Mouse (Mus musculus) stomach, embryonic 15.5 days (tissue): ENCODE data around the gene Agtrap. TPM values are rescaled to one million over a fixed set of nuclear protein-coding genes. Genes with fewer than 3 reads are reported as not detected.
A peak's percentile ranks its signal among the peaks of the same experiment; 100 is the strongest.
"Not testable (repeated sequence)": the region's sequence is repeated elsewhere in the genome, so short reads cannot be mapped to it uniquely, and the experiment has no call there.

Source experiments
- ATAC-seq: fragments of 200-750 bp; cut with Nextera tagmentation; 2 replicates; pipeline ENCODE4 v1.8.0; 2017; ENCODE audit warnings: low read depth, moderate number of reproducible peaks, moderate TSS enrichment; ENCODE audit not compliant: insufficient read depth, low FRiP score
- H3K27ac ChIP-seq: fragments of 300-500 bp; sonication (generic); 2 replicates; pipeline ENCODE4 v1.5.1; 2015; ENCODE audit warnings: mild to moderate bottlenecking, inconsistent platforms
- H3K27me3 ChIP-seq: fragments of 300-500 bp; sonication (generic); replicated peaks from 2 replicates; pipeline ENCODE4 v1.6.1; 2015; ENCODE audit warnings: inconsistent platforms
- H3K36me3 ChIP-seq: fragments of 300-500 bp; sonication (generic); 2 replicates; pipeline ENCODE4 v1.6.1; 2015; ENCODE audit warnings: inconsistent platforms
- H3K4me1 ChIP-seq: fragments of 300-500 bp; sonication (generic); 2 replicates; pipeline ENCODE4 v1.6.1; 2015; ENCODE audit warnings: inconsistent platforms
- H3K4me2 ChIP-seq: fragments of 300-500 bp; sonication (generic); 2 replicates; pipeline ENCODE4 v1.6.1; 2015; ENCODE audit warnings: mild to moderate bottlenecking, inconsistent platforms
- H3K4me3 ChIP-seq: fragments of 300-500 bp; sonication (generic); replicated peaks from 2 replicates; pipeline ENCODE4 v1.5.1; 2015; ENCODE audit warnings: inconsistent platforms
- H3K9ac ChIP-seq: fragments of 300-500 bp; sonication (generic); 2 replicates; pipeline ENCODE4 v1.6.1; 2015; ENCODE audit warnings: inconsistent platforms
- H3K9me3 ChIP-seq: fragments of 300-500 bp; sonication (generic); 2 replicates; pipeline ENCODE4 v1.6.1; 2016; ENCODE audit warnings: inconsistent platforms
- WGBS: fragments of 180-500 bp; shearing (Covaris S2); methylation state at CpG from one replicate; pipeline ENCODE4 v1.1.7; 2015; 5-methylcytosine and 5-hydroxymethylcytosine counted together
- polyA plus RNA-seq: library from polyadenylated mRNA; unstranded; fragments of >200 nt; fragmentation: Nextera tagmentation; extraction: Ambion mirVana; gene quantifications from 2 replicates; pipeline ENCODE4 v1.2.1, GENCODE M21; 2015

Gene Agtrap
- polyA plus RNA-seq, 1 experiment from 2014 or later = 14.1 TPM

DNA sequence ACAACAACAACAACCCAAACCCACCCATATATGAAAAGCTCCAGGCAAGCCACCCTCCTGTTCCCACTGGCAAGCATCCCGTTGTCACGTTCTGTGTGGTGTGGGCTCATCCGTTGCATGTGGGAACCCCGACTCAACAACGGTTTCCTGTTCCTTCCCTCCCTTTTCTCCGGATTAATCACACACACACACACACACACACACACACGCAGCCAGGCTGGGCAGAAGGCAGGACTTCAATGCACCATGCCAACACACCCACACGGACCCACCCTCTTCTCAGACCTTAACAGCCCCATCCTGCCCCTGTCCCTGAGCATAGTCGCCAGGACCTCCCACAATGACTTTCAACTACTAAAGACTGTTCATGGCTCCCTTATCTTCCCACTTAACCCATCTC is 32.7 kb upstream of the Agtrap start:
- ATAC-seq = no peak
- Histone ChIP-seq H3K4me3 (no peak overlapping the region), H3K27ac (no peak overlapping the region), H3K4me1 (peaks cover 2% of the 10 kb centered on the region; the same call in 1 of the 2 replicates), H3K9me3 (no peaks in the 10 kb centered on the region), H3K36me3 (no peaks in the 10 kb centered on the region), H3K9ac (no peak overlapping the region), H3K4me2 (no peak overlapping the region), H3K27me3 (no peaks in the 10 kb centered on the region)
- WGBS = 80% methylated on average over 9 of the region's 9 CpGs

DNA sequence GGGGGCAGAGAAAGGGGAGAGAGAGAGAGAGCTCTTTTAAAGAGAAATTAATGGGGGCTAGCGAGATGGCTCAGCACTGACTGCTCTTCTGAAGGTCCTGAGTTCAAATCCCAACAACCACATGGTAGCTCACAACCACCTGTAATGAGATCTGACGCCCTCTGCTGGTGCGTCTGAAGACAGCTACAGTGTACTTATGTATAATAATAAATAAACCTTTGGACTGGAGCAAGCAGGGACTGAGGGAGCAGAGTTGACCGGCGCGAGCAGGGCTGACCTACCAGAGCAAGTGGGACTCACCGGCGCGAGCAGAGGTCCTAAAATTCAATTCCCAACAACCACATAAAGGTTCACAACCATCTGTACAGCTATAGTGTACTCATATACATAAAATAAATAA is 31.7 kb upstream of the Agtrap start:
- not testable (repeated sequence) for H3K36me3 ChIP-seq, H3K9me3 ChIP-seq, H3K4me2 ChIP-seq, H3K4me1 ChIP-seq, H3K9ac ChIP-seq, H3K4me3 ChIP-seq, ATAC-seq, H3K27ac ChIP-seq, H3K27me3 ChIP-seq
- WGBS = 85% methylated on average over 9 of the region's 9 CpGs

DNA sequence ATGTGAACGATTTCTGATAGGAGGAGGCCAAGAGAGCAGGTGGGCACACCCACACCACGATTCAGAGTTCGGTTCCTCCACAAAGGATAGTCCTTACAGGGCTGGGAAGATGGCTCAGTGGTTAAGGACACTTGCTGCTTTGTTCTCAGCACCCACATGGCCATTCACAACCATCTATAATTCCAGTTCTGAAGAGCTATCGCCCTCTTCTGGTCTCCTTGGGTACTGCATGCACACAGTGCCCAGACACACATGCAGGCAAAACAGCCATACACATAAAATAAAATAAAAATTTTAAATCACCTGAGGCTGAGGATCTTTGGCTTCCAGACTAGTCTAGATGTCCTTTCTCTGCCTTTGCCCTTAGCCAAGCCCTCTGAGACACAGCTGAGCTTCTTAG is 29.6 kb upstream of the Agtrap start:
- Histone ChIP-seq H3K27ac (no peak overlapping the region), H3K27me3 (no peaks in the 10 kb centered on the region), H3K36me3 (no peaks in the 10 kb centered on the region), H3K9me3 (no peaks in the 10 kb centered on the region), H3K4me3 (no peak overlapping the region), H3K9ac (no peak overlapping the region), H3K4me1 (peaks cover 9% of the 10 kb centered on the region; the same call in 1 of the 2 replicates), H3K4me2 (no peak overlapping the region)
- 76% methylated on average over 4 of the region's 4 CpGs for WGBS
- ATAC-seq = no peak

DNA sequence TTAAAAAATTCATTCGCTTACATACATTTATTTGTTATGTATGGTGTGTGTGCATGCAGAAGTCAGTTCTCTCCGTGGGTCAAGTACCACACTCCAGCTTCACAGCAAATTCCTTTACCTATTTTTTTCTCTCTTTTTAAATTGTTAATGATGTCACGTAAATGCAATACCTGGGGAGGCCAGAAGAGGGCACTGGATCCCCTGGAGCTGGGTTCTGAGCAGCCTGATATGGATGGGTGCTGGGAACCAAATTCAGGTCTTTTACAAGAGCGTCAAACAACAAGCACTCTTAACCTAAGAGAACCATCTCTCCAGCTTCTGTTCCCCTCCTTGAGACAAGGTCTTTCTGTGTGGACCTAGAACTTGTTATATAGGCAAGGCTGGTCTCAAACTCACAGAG is 28.8 kb upstream of the Agtrap start:
- 78% methylated on average over 4 of the region's 4 CpGs for WGBS
- Histone ChIP-seq H3K9ac (no peak overlapping the region), H3K4me1 (peaks cover 9% of the 10 kb centered on the region; the same call in 1 of the 2 replicates), H3K36me3 (no peaks in the 10 kb centered on the region), H3K27me3 (no peaks in the 10 kb centered on the region), H3K9me3 (no peaks in the 10 kb centered on the region), H3K27ac (no peak overlapping the region), H3K4me2 (no peak overlapping the region), H3K4me3 (no peak overlapping the region)
- ATAC-seq = no peak

DNA sequence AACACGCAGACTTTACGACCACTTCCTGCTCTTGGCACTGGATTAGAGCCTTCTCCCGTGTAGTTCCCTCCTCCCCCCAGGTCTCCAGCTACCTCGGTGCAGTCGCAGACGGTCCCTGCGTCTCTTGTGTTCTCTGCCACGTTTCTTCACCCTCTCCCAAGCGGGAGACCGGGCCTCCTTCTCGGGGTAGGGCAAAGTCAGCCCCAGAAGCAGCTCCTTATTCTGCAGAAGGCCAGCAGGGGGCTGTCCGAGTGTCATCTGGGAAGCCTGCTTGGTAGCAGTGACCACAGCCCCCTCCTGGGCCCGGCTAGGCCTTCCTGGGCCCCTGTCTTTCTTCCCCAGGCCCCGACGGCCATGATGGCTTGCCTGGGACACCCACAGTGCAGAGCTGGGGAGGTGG is 27.6 kb upstream of the Agtrap start:
- Histone ChIP-seq H3K4me1 (peaks cover 9% of the 10 kb centered on the region; the same call in 1 of the 2 replicates), H3K4me3 (no peak overlapping the region), H3K27me3 (no peaks in the 10 kb centered on the region), H3K36me3 (no peaks in the 10 kb centered on the region), H3K9ac (no peak overlapping the region), H3K9me3 (no peaks in the 10 kb centered on the region), H3K27ac (no peak overlapping the region), H3K4me2 (no peak overlapping the region)
- ATAC-seq = 0 out of 2 replicates have a peak, but pooled peaks have one; percentile 23
- WGBS = 6% methylated on average over 15 of the region's 15 CpGs

DNA sequence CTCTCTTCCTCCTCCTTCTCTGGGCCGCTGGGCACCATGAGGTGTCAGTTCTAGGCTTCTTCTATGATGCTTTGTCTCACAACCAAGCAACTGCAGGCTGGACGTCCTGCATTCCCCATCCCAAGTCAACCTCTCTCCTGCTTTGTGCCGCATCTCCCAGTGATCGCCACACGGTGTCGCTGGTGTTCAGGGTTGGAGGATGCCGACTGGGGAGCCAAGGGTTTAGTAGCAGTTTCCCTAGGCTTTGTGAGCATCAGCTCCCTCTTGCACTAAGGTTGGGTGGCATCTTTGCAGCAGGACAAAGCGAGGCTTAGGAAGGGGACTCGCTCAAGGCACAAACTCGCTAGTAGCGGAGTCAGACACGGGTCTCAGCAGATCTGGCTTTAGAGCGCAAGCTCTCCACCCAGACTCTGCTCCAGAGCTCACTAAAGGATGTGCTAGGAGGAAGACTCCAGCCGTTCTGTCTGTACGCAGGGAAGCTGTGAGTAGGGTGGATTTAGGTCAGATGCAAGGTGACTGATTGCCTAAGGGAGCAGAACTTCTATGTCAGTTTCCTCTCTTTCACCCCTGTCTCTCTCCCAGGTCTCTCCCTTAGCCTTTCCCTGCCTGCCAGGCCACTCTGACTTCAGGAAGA is 27.0 kb upstream of the Agtrap start:
- Histone ChIP-seq H3K36me3 (no peaks in the 10 kb centered on the region), H3K9me3 (no peaks in the 10 kb centered on the region), H3K4me3 (no peak overlapping the region), H3K9ac (no peak overlapping the region), H3K27me3 (no peaks in the 10 kb centered on the region), H3K4me1 (peaks cover 9% of the 10 kb centered on the region; the same call in 1 of the 2 replicates), H3K4me2 (0 out of 2 replicates have a peak overlapping the region, but pooled peaks have one; percentile 27), H3K27ac (no peak overlapping the region)
- 6% methylated on average over 15 of the region's 15 CpGs for WGBS
- ATAC-seq = peak; percentile 56

DNA sequence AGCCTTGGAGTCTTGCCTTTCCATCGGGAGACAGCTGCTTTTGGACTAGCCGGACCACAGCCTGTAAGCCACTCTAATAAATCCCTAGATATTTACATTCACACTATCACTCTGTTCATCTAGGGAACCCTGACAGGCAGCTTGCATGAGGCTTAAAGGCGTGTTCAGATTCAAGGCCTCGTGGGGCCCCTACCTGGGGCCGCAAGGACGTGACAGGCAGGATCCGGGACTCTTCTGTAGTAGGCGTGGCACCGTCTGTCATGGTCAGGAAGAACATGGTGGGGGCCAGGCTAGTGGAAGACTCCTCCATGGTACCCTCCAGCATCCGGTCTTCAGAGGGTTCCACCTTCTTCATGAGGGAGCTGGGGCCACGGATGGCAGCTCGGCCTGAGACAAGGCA is 24.7 kb upstream of the Agtrap start:
- Histone ChIP-seq H3K27me3 (no peaks in the 10 kb centered on the region), H3K36me3 (no peaks in the 10 kb centered on the region), H3K9me3 (no peaks in the 10 kb centered on the region), H3K9ac (no peak overlapping the region), H3K27ac (no peak overlapping the region), H3K4me1 (peaks cover 12% of the 10 kb centered on the region; the same call in 1 of the 2 replicates), H3K4me3 (no peak overlapping the region), H3K4me2 (no peak overlapping the region)
- no peak for ATAC-seq
- 68% methylated on average over 12 of the region's 12 CpGs for WGBS

DNA sequence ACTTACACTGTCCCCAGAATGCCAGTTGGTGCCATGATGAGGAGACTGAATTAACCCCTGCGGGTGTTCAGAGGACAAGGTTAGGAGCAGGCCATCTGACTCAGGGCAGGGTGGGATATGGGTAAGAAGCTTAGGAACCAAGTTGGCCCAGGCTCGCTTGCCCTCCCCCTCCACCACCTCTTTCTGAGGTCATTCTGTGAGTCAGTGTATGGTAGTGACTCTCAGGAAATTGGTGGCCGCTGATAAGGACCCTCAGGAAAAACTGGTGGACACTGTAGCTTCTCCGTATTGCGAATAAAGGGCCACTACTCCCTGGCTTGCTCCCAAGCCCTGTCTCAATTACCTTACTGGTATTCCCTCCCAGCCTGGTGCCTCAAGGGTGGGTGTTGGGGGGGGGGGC is 21.4 kb upstream of the Agtrap start:
- H3K9me3 ChIP-seq = no peaks in the 10 kb centered on the region
- no peak overlapping the region for H3K27ac ChIP-seq
- no peaks in the 10 kb centered on the region for H3K36me3 ChIP-seq
- no peak for ATAC-seq
- H3K9ac ChIP-seq = no peak overlapping the region
- H3K4me1 ChIP-seq = peaks cover 3% of the 10 kb centered on the region; the same call in 1 of the 2 replicates
- no peak overlapping the region for H3K4me2 ChIP-seq
- no peaks in the 10 kb centered on the region for H3K27me3 ChIP-seq
- H3K4me3 ChIP-seq = no peak overlapping the region
- 74% methylated on average over 5 of the region's 5 CpGs for WGBS

DNA sequence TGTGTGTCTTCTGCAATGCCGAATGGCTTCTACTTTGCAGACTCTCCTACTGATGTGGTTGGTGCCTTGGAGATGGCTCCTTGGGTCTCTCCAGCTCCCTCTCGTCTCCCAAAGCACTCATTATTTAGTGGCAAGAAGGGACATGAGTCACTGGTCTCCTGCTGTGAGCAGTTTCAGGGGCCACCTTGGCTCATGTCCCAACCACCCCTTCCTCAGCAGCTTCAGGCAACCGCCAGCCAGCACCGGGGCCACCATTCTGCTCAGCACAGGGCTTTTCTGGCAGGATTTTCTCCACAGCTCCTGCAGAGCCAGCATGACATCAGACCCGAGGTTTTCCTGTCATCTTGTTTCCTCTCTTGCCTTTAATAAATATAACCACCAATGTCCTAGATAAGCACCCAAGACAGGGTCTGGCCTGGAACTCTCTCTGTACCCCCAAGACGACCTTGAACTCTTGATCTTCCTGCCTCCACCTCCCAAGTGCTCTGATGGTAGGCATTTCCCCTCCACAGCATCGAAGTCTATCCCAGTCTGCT is 20.8 kb upstream of the Agtrap start:
- no peaks in the 10 kb centered on the region for H3K9me3 ChIP-seq
- H3K4me3 ChIP-seq = no peak overlapping the region
- no peaks in the 10 kb centered on the region for H3K27me3 ChIP-seq
- 51% methylated on average over 7 of the region's 7 CpGs for WGBS
- no peak overlapping the region for H3K9ac ChIP-seq
- H3K36me3 ChIP-seq = no peaks in the 10 kb centered on the region
- H3K4me1 ChIP-seq = peaks cover 3% of the 10 kb centered on the region; the same call in 1 of the 2 replicates
- H3K27ac ChIP-seq = no peak overlapping the region
- no peak for ATAC-seq
- no peak overlapping the region for H3K4me2 ChIP-seq

DNA sequence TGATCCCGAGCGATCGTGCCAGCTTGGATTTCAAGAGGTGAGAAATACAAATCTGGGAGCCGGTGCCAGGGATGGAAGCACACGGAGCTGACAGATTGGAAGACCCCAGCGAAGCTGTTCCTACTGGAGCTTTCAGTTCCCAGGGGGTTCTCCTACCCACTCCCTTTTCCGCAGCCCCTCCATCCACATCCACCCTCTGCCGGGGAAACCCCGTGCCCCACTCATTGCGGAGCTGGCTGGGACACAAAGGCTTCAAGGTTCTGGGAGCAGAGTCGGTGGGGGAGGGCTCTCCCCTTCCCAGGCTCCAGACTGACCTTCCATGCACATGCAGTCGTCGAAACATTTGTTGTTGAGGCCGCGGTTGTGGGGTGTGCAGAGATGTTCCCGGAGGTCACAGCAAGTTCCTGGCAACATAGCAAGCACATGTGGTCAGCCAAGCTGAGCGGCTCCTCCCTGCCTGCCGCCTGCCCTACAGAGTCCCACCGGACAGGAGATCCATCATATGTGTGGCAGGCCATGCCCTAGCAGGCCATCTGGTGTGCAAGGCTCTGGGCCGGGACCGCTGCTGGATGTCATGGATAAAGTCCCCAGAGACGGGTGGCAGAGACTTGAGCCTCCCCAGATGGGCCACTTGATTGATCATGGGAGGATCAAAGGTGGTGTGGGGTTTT is 19.9 kb upstream of the Agtrap start:
- no peaks in the 10 kb centered on the region for H3K9me3 ChIP-seq
- no peak overlapping the region for H3K27ac ChIP-seq
- peaks cover 3% of the 10 kb centered on the region; the same call in 1 of the 2 replicates for H3K4me1 ChIP-seq
- H3K36me3 ChIP-seq = no peaks in the 10 kb centered on the region
- no peak overlapping the region for H3K4me2 ChIP-seq
- H3K9ac ChIP-seq = no peak overlapping the region
- WGBS = 33% methylated on average over 22 of the region's 22 CpGs
- no peak overlapping the region for H3K4me3 ChIP-seq
- no peaks in the 10 kb centered on the region for H3K27me3 ChIP-seq
- peak; percentile 38; the same call in 1 of the 2 replicates for ATAC-seq

DNA sequence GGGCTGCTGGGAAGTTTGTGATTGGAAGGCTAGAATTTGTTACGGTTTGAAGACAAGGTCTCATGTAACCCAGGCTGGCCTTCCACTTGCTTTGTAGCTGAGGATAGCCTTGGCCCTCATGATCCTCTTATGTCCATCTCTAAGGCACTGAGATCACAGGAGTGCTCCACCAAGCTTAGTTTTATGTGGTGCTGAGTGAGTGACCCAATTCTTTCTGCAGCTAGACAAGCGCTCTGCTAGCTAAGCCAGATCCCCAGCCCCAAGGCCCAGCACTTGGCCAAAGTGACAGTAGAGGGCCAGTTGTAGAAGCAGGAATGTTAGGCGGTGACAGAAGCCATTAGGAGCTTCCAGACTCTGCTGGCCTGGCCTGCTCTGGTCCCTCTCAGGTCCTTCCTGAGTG is 16.3 kb upstream of the Agtrap start:
- no peak overlapping the region for H3K27ac ChIP-seq
- no peak for ATAC-seq
- H3K4me3 ChIP-seq = no peak overlapping the region
- no peaks in the 10 kb centered on the region for H3K9me3 ChIP-seq
- H3K27me3 ChIP-seq = no peaks in the 10 kb centered on the region
- no peak overlapping the region for H3K9ac ChIP-seq
- H3K4me2 ChIP-seq = no peak overlapping the region
- H3K4me1 ChIP-seq = peaks cover 3% of the 10 kb centered on the region
- no peaks in the 10 kb centered on the region for H3K36me3 ChIP-seq
- WGBS = 79% methylated on average over 3 of the region's 3 CpGs

DNA sequence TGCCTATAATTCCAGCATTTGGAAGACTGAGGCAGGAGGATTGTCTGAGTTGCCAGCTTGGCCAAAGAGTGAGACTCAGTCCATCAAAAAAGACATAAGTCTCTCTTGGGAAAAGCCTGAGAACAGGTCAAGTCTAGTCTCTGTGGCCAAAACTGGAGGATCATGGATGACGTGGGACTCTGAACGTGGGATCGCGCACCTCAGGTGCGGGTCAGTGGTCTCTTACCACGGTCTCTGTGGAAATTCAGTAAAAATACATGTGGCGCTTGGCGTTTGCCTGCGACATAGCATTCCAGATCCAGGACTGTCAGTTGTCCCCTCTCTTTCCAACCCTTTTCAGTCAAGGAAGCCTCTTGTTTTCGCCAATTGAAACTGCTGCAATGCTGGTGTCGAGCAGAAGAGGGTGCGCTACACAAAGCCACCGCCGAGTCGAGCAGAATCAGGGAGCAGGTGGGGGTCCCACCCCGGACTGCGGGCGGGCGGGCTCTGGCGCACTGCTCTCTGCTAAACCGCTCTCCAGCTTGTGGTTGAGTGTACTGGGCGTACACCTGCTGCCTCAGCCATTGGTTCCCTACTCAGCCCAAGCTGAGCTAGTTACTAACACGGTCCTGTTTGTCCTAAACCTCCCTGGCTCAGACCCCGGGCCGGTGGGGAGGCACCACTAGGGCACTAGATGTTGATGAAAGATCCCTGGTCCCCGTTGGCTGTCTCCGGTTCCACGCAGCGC is 14.1 kb upstream of the Agtrap start:
- H3K27me3 ChIP-seq = no peaks in the 10 kb centered on the region
- H3K4me1 ChIP-seq = no peaks in the 10 kb centered on the region; the same call in 1 of the 2 replicates
- H3K4me2 ChIP-seq = peak overlapping the region; percentile 54
- peak; percentile 63; the same call in 1 of the 2 replicates for ATAC-seq
- no peak overlapping the region for H3K27ac ChIP-seq
- H3K9me3 ChIP-seq = no peaks in the 10 kb centered on the region
- no peak overlapping the region for H3K9ac ChIP-seq
- peak overlapping the region; percentile 23 for H3K4me3 ChIP-seq
- no peaks in the 10 kb centered on the region for H3K36me3 ChIP-seq
- WGBS = 19% methylated on average over 29 of the region's 29 CpGs
